Mouse (Mus musculus): ENCODE results near the gene Lrrn4cl.

Gene Lrrn4cl

GRCm38 (mm10) chr19:8850402-8850901 is at the start of gene Lrrn4cl:
Gene Lrrn4cl (plus strand): TSS chr19:8850768.
- TF ChIP-seq POU5F1 (IDR thresholded peaks at IDR 0.05; ENCODE audit: borderline replicate concordance, low read length) (no peak), CTCF (conservative IDR thresholded peaks at IDR 0.05; ENCODE audit: low read length) (no peak)
- Histone ChIP-seq H3K4me1 (replicated peaks; ENCODE audit: low read depth, low read length) (peaks cover 61% of the 10 kb centered on the region), H3K36me3 (ENCODE audit: insufficient read depth, low read length) (peaks cover 33% of the 10 kb centered on the region), H3K27me3 (ENCODE audit: insufficient read depth, low read length) (no peaks in the 10 kb centered on the region), H3K4me3 (replicated peaks; ENCODE audit: low read length) (peak within 1 kb of the TSS; percentile 76), H3K9me3 (ENCODE audit: low read length) (no peaks in the 10 kb centered on the region)

- Histone ChIP-seq H3K9me3 (ENCODE audit: low read length) (no peaks in the 10 kb centered on the region), H3K4me1 (replicated peaks; ENCODE audit: low read depth, low read length) (peaks cover 57% of the 10 kb centered on the region), H3K27me3 (ENCODE audit: insufficient read depth, low read length) (no peaks in the 10 kb centered on the region), H3K36me3 (ENCODE audit: insufficient read depth, low read length) (peaks cover 41% of the 10 kb centered on the region), H3K4me3 (replicated peaks; ENCODE audit: low read length) (peak within 1 kb of the TSS; percentile 92)
- TF ChIP-seq POU5F1 (IDR thresholded peaks at IDR 0.05; ENCODE audit: borderline replicate concordance, low read length) (no peak), NANOG (IDR thresholded peaks at IDR 0.05; ENCODE audit: borderline replicate concordance, low read length) (no peak), CTCF (conservative IDR thresholded peaks at IDR 0.05; ENCODE audit: low read length) (no peak)
Measured at GRCm38 (mm10) chr19:8802130-8802821, 48.3 kb upstream of the Lrrn4cl start, which contains the start of gene Zbtb3. Gene Zbtb3 (plus strand): TSS chr19:8802555.

DNA sequence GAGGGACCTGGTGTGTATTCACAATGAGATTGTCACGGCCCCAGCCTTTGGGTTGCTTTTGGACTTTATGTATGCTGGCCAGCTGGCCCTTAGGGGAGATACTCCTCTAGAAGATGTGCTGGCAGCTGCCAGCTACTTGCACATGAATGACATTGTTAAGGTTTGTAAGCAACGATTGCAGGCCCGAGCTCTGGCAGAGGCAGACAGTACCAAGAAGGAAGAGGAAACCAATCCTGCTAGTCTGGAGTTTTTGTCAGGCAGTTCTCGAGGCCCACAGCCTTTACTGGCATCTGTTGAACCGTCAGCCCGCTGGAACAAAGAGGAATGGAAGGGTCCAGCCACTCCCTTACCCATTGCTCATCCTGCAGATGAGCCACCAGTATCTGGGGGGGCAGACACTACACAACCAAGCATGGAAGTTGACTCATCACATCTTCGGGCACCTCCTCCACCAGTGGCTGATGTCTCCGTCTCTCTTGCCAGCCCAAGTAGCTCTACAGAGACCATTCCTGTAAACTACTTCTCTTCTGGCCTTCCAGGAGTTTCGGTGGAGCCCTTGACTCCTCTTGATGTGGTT is 47.3 kb upstream of the Lrrn4cl start:
- Histone ChIP-seq H3K36me3 (ENCODE audit: insufficient read depth, low read length) (peaks cover 51% of the 10 kb centered on the region), H3K27me3 (ENCODE audit: insufficient read depth, low read length) (no peaks in the 10 kb centered on the region), H3K9me3 (ENCODE audit: low read length) (no peaks in the 10 kb centered on the region), H3K4me1 (replicated peaks; ENCODE audit: low read depth, low read length) (peaks cover 62% of the 10 kb centered on the region), H3K4me3 (replicated peaks; ENCODE audit: low read length) (peak overlapping the region; percentile 92)
- TF ChIP-seq NANOG (IDR thresholded peaks at IDR 0.05; ENCODE audit: borderline replicate concordance, low read length) = no peak
- TF ChIP-seq CTCF (conservative IDR thresholded peaks at IDR 0.05; ENCODE audit: low read length) = no peak
- TF ChIP-seq POU5F1 (IDR thresholded peaks at IDR 0.05; ENCODE audit: borderline replicate concordance, low read length) = no peak

DNA sequence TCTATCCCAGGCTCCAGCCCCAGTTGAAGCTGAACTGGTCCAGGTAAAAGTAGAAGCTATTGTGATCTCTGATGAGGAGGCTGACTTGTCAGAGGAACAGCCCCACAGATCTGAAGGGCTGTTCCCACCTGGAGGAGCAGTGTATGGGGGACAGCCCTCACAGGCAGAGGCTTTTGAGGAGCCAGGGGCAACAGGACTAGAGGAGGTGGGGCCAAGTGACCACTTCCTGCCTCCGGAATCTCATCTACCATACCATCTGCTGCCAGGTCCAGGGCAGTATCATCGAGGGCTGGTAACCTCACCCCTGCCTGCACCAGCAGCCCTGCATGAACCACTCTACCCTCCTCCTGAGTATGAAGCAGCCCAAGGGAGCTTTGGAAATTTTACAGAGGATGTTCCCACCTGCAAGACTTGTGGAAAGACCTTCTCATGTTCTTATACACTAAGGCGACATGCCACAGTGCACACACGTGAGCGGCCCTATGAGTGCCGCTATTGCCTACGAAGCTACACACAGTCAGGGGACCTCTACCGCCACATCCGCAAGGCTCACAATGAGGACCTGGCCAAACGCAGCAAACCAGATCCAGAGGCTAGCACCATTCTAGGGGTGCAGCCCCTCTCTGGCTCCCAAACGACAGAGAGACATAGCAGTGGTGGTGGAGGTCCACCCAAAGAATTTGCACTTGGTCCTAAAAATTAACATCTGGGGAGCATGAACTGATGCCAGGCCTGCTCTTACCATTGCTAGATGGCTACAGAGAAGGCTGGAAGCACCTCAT is 46.5 kb upstream of the Lrrn4cl start:
- Histone ChIP-seq H3K36me3 (ENCODE audit: insufficient read depth, low read length) (peaks cover 59% of the 10 kb centered on the region), H3K27me3 (ENCODE audit: insufficient read depth, low read length) (no peaks in the 10 kb centered on the region), H3K4me1 (replicated peaks; ENCODE audit: low read depth, low read length) (peaks cover 61% of the 10 kb centered on the region), H3K9me3 (ENCODE audit: low read length) (no peaks in the 10 kb centered on the region), H3K4me3 (replicated peaks; ENCODE audit: low read length) (peak overlapping the region; percentile 92; the same call in 1 of the 2 replicates)
- TF ChIP-seq CTCF (conservative IDR thresholded peaks at IDR 0.05; ENCODE audit: low read length) (no peak), NANOG (IDR thresholded peaks at IDR 0.05; ENCODE audit: borderline replicate concordance, low read length) (no peak), POU5F1 (IDR thresholded peaks at IDR 0.05; ENCODE audit: borderline replicate concordance, low read length) (no peak)

- H3K4me3 ChIP-seq (replicated peaks; ENCODE audit: low read length) = 0 out of 2 replicates have a peak overlapping the region, but pooled peaks have one; percentile 17
- no peaks in the 10 kb centered on the region for H3K9me3 ChIP-seq (ENCODE audit: low read length)
- TF ChIP-seq CTCF (conservative IDR thresholded peaks at IDR 0.05; ENCODE audit: low read length) (no peak), NANOG (IDR thresholded peaks at IDR 0.05; ENCODE audit: borderline replicate concordance, low read length) (no peak), POU5F1 (IDR thresholded peaks at IDR 0.05; ENCODE audit: borderline replicate concordance, low read length) (no peak)
- peaks cover 86% of the 10 kb centered on the region for H3K36me3 ChIP-seq (ENCODE audit: insufficient read depth, low read length)
- H3K4me1 ChIP-seq (replicated peaks; ENCODE audit: low read depth, low read length) = peaks cover 54% of the 10 kb centered on the region
- H3K27me3 ChIP-seq (ENCODE audit: insufficient read depth, low read length) = no peaks in the 10 kb centered on the region
Measured at GRCm38 (mm10) chr19:8806810-8807209, 43.8 kb upstream of the Lrrn4cl start.

GRCm38 (mm10) chr19:8815812-8816211 is 34.8 kb upstream of the Lrrn4cl start:
- TF ChIP-seq NANOG (IDR thresholded peaks at IDR 0.05; ENCODE audit: borderline replicate concordance, low read length) = no peak
- TF ChIP-seq POU5F1 (IDR thresholded peaks at IDR 0.05; ENCODE audit: borderline replicate concordance, low read length) = no peak
- TF ChIP-seq CTCF (conservative IDR thresholded peaks at IDR 0.05; ENCODE audit: low read length) = no peak
- Histone ChIP-seq H3K4me1 (replicated peaks; ENCODE audit: low read depth, low read length) (peaks cover 36% of the 10 kb centered on the region), H3K4me3 (replicated peaks; ENCODE audit: low read length) (no peak overlapping the region), H3K36me3 (ENCODE audit: insufficient read depth, low read length) (peaks cover 75% of the 10 kb centered on the region), H3K27me3 (ENCODE audit: insufficient read depth, low read length) (no peaks in the 10 kb centered on the region), H3K9me3 (ENCODE audit: low read length) (no peaks in the 10 kb centered on the region)

- Histone ChIP-seq H3K27me3 (ENCODE audit: insufficient read depth, low read length) (no peaks in the 10 kb centered on the region), H3K36me3 (ENCODE audit: insufficient read depth, low read length) (peaks cover 76% of the 10 kb centered on the region), H3K4me3 (replicated peaks; ENCODE audit: low read length) (no peak overlapping the region), H3K9me3 (ENCODE audit: low read length) (no peaks in the 10 kb centered on the region), H3K4me1 (replicated peaks; ENCODE audit: low read depth, low read length) (peaks cover 48% of the 10 kb centered on the region)
- TF ChIP-seq POU5F1 (IDR thresholded peaks at IDR 0.05; ENCODE audit: borderline replicate concordance, low read length) (no peak), CTCF (conservative IDR thresholded peaks at IDR 0.05; ENCODE audit: low read length) (no peak), NANOG (IDR thresholded peaks at IDR 0.05; ENCODE audit: borderline replicate concordance, low read length) (no peak)
Measured at GRCm38 (mm10) chr19:8817001-8817400, 33.6 kb upstream of the Lrrn4cl start.

DNA sequence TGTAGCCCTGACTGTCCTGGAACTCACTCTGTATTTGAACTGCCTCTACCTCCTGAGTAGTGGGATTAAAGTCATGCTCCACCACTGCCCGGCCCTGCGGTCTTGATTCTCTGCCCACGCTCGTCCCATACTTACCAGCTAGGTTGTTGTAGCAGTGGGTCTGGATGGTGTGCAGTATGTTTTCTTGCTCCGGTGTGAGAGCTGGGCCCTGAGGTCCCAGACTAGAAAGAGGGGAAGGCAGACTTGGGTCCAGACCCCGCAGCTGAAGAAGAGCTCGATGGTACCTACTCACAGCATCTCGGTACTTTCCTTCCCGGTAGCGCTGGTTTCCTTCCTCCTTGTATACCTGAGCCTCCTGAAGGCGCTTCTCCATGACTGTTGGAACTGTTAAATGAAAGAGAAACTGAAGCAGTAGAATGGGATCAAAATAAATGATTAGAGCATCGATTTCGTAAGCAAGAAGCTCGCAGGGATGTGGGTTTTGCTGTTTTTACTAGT is 32.2 kb upstream of the Lrrn4cl start:
- TF ChIP-seq NANOG (IDR thresholded peaks at IDR 0.05; ENCODE audit: borderline replicate concordance, low read length) (no peak), CTCF (conservative IDR thresholded peaks at IDR 0.05; ENCODE audit: low read length) (no peak), POU5F1 (IDR thresholded peaks at IDR 0.05; ENCODE audit: borderline replicate concordance, low read length) (no peak)

More for the DNA sequence above, 32.2 kb upstream of the Lrrn4cl start:
- H3K27me3 ChIP-seq (ENCODE audit: insufficient read depth, low read length) = no peaks in the 10 kb centered on the region
- no peaks in the 10 kb centered on the region for H3K9me3 ChIP-seq (ENCODE audit: low read length)
- H3K4me3 ChIP-seq (replicated peaks; ENCODE audit: low read length) = peak overlapping the region; percentile 99
- peaks cover 61% of the 10 kb centered on the region for H3K4me1 ChIP-seq (replicated peaks; ENCODE audit: low read depth, low read length)
- peaks cover 75% of the 10 kb centered on the region for H3K36me3 ChIP-seq (ENCODE audit: insufficient read depth, low read length)

Data from E14TG2a.4 (cell line).